Mouse (Mus musculus) lung, adult 2 months (tissue): ENCODE data around the gene Fbxo7.

Source experiments
- CTCF ChIP-seq: fragments of 200-500 bp; IDR thresholded peaks from 2 replicates; pipeline ENCODE4 v1.5.1; 2011; ENCODE audit warnings: mild to moderate bottlenecking, low read length, control low read depth; ENCODE audit not compliant: insufficient read depth
- POLR2A ChIP-seq: fragments of 200-500 bp; IDR thresholded peaks from 2 replicates; pipeline ENCODE4 v1.6.1; 2011; ENCODE audit warnings: low read depth, mild to moderate bottlenecking, control low read depth, low read length, borderline replicate concordance; ENCODE audit errors: extremely low read depth

DNA sequence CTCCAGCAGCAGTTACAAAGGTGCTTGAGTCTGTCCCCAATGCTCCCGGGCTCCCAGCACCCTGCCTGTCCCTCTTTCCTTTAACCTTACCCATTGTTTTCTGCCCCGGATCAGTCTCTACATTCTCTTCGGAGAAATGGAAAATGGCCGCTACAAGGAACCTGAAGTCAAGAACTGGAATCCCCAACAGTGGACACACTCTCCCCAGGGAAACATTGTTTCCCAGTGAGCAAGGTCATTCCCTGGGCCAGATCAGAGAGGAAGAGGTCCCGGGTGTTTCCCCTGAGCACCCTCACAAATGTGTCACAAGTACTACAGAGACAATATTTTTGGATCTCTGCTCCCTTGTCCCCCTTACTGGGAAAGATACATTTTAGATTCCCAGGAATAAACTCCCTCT, 44.9 kb downstream of the Fbxo7 start:
- TF ChIP-seq POLR2A = no peak
- TF ChIP-seq CTCF = no peak
